In genomic region chr15:8291251-8291650, GRCm38 (mm10) we compare ENCODE assay signal across 15 mouse cellular contexts.
A peak's percentile ranks its signal among the peaks of the same experiment; 100 is the strongest.
DNase-seq lines count a peak whose midpoint lies in the region; ATAC-seq and TF ChIP-seq lines count a peak whose summit lies in the region.
"Had no signal": no experiment of that assay in that cellular context is flagged by ENCODE, and none has a peak within 500 bp of the region (broad histone marks: within the 10 kb centered on the region; RNA-seq: fewer than 3 reads in every experiment).

No protein-coding gene starts in this region.

- no peak for TF ChIP-seq EP300 in heart, postnatal 0 days (IDR thresholded peaks at IDR 0.05; ENCODE audit: low read depth)

- H3K4me3 ChIP-seq in heart, postnatal 0 days (ENCODE audit: low read depth, low read length): no peak overlapping the region
- no peak overlapping the region for H3K4me3 ChIP-seq in heart, embryonic 10.5 days
- no peak overlapping the region for H3K4me3 ChIP-seq in layer of hippocampus, adult 2 months
- H3K4me3 ChIP-seq in limb, embryonic 11.5 days (ENCODE audit: low read depth, low read length): no peak overlapping the region
- H3K4me3 ChIP-seq: embryonic facial prominence, embryonic 15.5 days; heart, embryonic 13.5 days; hindbrain, embryonic 10.5 days; liver, embryonic 15.5 days had no signal

- TF ChIP-seq CTCF in heart, postnatal 0 days (IDR thresholded peaks at IDR 0.05; ENCODE audit: low read depth): peak; percentile 18; the same call in 1 of the 2 replicates
- TF ChIP-seq CTCF in layer of hippocampus, adult 2 months (conservative IDR thresholded peaks at IDR 0.05): peak; percentile 19

- no peaks in the 10 kb centered on the region for H3K9me3 ChIP-seq in heart, postnatal 0 days (replicated peaks; ENCODE audit: control insufficient read depth, low read length)
- no peaks in the 10 kb centered on the region for H3K9me3 ChIP-seq in heart, embryonic 10.5 days
- H3K9me3 ChIP-seq in limb, embryonic 11.5 days (ENCODE audit: control insufficient read depth, low read length): no peaks in the 10 kb centered on the region
- H3K9me3 ChIP-seq: embryonic facial prominence, embryonic 15.5 days; heart, embryonic 13.5 days; hindbrain, embryonic 10.5 days; liver, embryonic 15.5 days had no signal

- 71% methylated on average over 14 of the region's 14 CpGs for WGBS in heart, postnatal 0 days
- WGBS in heart, embryonic 10.5 days: 90% methylated on average over 14 of the region's 14 CpGs
- WGBS in limb, embryonic 11.5 days: 82% methylated on average over 14 of the region's 14 CpGs

- H3K27me3 ChIP-seq in heart, postnatal 0 days (ENCODE audit: control insufficient read depth, insufficient read depth, low read length): no peaks in the 10 kb centered on the region
- no peaks in the 10 kb centered on the region for H3K27me3 ChIP-seq in heart, embryonic 10.5 days (ENCODE audit: insufficient read depth, poor library complexity, severe bottlenecking)
- H3K27me3 ChIP-seq in limb, embryonic 11.5 days (ENCODE audit: control insufficient read depth, insufficient read depth, low read length): no peaks in the 10 kb centered on the region
- H3K27me3 ChIP-seq: embryonic facial prominence, embryonic 15.5 days; heart, embryonic 13.5 days; liver, embryonic 15.5 days had no signal

- peaks cover 59% of the 10 kb centered on the region for H3K36me3 ChIP-seq in heart, postnatal 0 days (replicated peaks; ENCODE audit: control insufficient read depth, insufficient read depth, low read length)
- peaks cover 53% of the 10 kb centered on the region for H3K36me3 ChIP-seq in heart, embryonic 10.5 days
- peaks cover 6% of the 10 kb centered on the region for H3K36me3 ChIP-seq in limb, embryonic 11.5 days (ENCODE audit: control insufficient read depth, insufficient read depth, low read length)

- peak; percentile 30 for DNase-seq in heart, postnatal 0 days (ENCODE audit: low spot score)
- DNase-seq in heart, embryonic 10.5 days (ENCODE audit: low spot score): no peak
- DNase-seq in layer of hippocampus, adult 2 months (ENCODE audit: low spot score in 2 of 2): no peak
- no peak for DNase-seq in layer of hippocampus, postnatal 10 days (ENCODE audit: low spot score in 2 of 2)
- DNase-seq in R1 (ENCODE audit: low read depth, low spot score): peak; percentile 44
- peak; percentile 29 for DNase-seq in limb, embryonic 11.5 days (ENCODE audit: low spot score)
- DNase-seq in neural tube, embryonic 10.5 days (ENCODE audit: extremely low spot score, low spot score): no peak
- no peak for DNase-seq in cerebellum, adult 9-11 months
- DNase-seq: adrenal gland, postnatal 10 days; cerebellum, adult 8-10 months; thymus, adult 18-20 months had no signal

- H3K27ac ChIP-seq in heart, postnatal 0 days (ENCODE audit: low read depth): no peak overlapping the region
- H3K27ac ChIP-seq in heart, embryonic 10.5 days: no peak overlapping the region
- no peak overlapping the region for H3K27ac ChIP-seq in layer of hippocampus, adult 2 months
- no peak overlapping the region for H3K27ac ChIP-seq in limb, embryonic 11.5 days (replicated peaks; ENCODE audit: low read depth, low read length)
- H3K27ac ChIP-seq: embryonic facial prominence, embryonic 15.5 days; heart, embryonic 13.5 days; hindbrain, embryonic 10.5 days; liver, embryonic 15.5 days had no signal

- peak; percentile 49; the same call in 1 of the 2 replicates for ATAC-seq in heart, postnatal 0 days (ENCODE audit: insufficient read depth, low read depth)
- ATAC-seq in limb, embryonic 11.5 days (ENCODE audit: insufficient number of reproducible peaks, low FRiP score, low TSS enrichment, low read depth): no peak

- H3K4me1 ChIP-seq in heart, postnatal 0 days (ENCODE audit: control insufficient read depth, insufficient read depth): no peaks in the 10 kb centered on the region
- H3K4me1 ChIP-seq in heart, embryonic 10.5 days: no peaks in the 10 kb centered on the region
- H3K4me1 ChIP-seq in limb, embryonic 11.5 days (ENCODE audit: control insufficient read depth, insufficient read depth, low read length): no peaks in the 10 kb centered on the region
- H3K4me1 ChIP-seq: embryonic facial prominence, embryonic 15.5 days; hindbrain, embryonic 10.5 days; liver, embryonic 15.5 days had no signal

- no peak overlapping the region for H3K4me2 ChIP-seq in heart, postnatal 0 days (ENCODE audit: low read depth, low read length)
- no peak overlapping the region for H3K4me2 ChIP-seq in limb, embryonic 11.5 days (ENCODE audit: low read depth, severe bottlenecking)
- H3K4me2 ChIP-seq: embryonic facial prominence, embryonic 15.5 days; heart, embryonic 13.5 days; liver, embryonic 15.5 days had no signal

- no peak overlapping the region for H3K9ac ChIP-seq in heart, postnatal 0 days (replicated peaks; ENCODE audit: low read depth, low read length)
- no peak overlapping the region for H3K9ac ChIP-seq in limb, embryonic 11.5 days (ENCODE audit: low read length)
- H3K9ac ChIP-seq: embryonic facial prominence, embryonic 15.5 days; heart, embryonic 13.5 days; liver, embryonic 15.5 days had no signal

Comparison
In these comparisons a context has a peak if more than half of its experiments do, and no peak if none do; other contexts are left out.
1. DNase-seq: peak in heart, postnatal 0 days (single experiment), R1 (single experiment) and limb, embryonic 11.5 days (single experiment); none in heart, embryonic 10.5 days (single experiment), layer of hippocampus, adult 2 months (0 of 2), layer of hippocampus, postnatal 10 days (0 of 2), neural tube, embryonic 10.5 days (single experiment) and cerebellum, adult 9-11 months (single experiment).